Mouse (Mus musculus): ENCODE data around the gene Gorab. TPM values are rescaled to one million over a fixed set of nuclear protein-coding genes. Genes with fewer than 3 reads are reported as not detected.

Gene Gorab
- total and polyA plus RNA-seq, 3 experiments, result 2.9 to 5.9 (median 5.8) TPM

- Histone ChIP-seq H3K4me3 (replicated peaks in 1 of 3; ENCODE audit: low read depth in 2 of 3, low read length in 2 of 3, poor library complexity in 1 of 3) (no peak overlapping the region), H3K4me1 (ENCODE audit: control insufficient read depth in 1 of 2, insufficient read depth in 2 of 2) (no peaks in the 10 kb centered on the region), H3K27me3 (replicated peaks) (no peaks in the 10 kb centered on the region), H3K9me3 (replicated peaks; ENCODE audit: low read length) (no peaks in the 10 kb centered on the region), H3K4me2 (ENCODE audit: insufficient read depth, low read depth, poor library complexity, severe bottlenecking) (no peak overlapping the region), H3K9ac (ENCODE audit: insufficient read depth, low read depth) (no peak overlapping the region), H3K36me3 (replicated peaks in 1 of 2; ENCODE audit: control insufficient read depth in 1 of 2, insufficient read depth in 1 of 2, low read length in 1 of 2) (no peaks in the 10 kb centered on the region), H3K27ac (ENCODE audit: insufficient read depth, low read depth) (no peak overlapping the region), H3K79me2 (replicated peaks; ENCODE audit: control insufficient read depth, extremely low read depth, insufficient read depth, poor library complexity, severe bottlenecking) (no peaks in the 10 kb centered on the region)
- TF ChIP-seq CHD1 (IDR thresholded peaks at IDR 0.05; ENCODE audit: low read depth, low read length), result no peak
- no peak for TF ChIP-seq IRF4 (IDR thresholded peaks at IDR 0.05; ENCODE audit: low read depth, low read length)
- TF ChIP-seq RAD21 (IDR thresholded peaks at IDR 0.05; ENCODE audit: low read depth, low read length), result no peak
- no peak for TF ChIP-seq CHD2 (IDR thresholded peaks at IDR 0.05; ENCODE audit: low read length)
- no peak for TF ChIP-seq E2F4 (IDR thresholded peaks at IDR 0.05; ENCODE audit: insufficient replicate concordance, low read depth, low read length)
- no peak for TF ChIP-seq PAX5 (IDR thresholded peaks at IDR 0.05; ENCODE audit: low read length)
- no peak for TF ChIP-seq GABPA (IDR thresholded peaks at IDR 0.05; ENCODE audit: insufficient replicate concordance, low read depth, low read length)
- no peak for TF ChIP-seq SMC3 (IDR thresholded peaks at IDR 0.05; ENCODE audit: low read depth, low read length)
- no peak for TF ChIP-seq MEF2A (IDR thresholded peaks at IDR 0.05; ENCODE audit: borderline replicate concordance, low read depth, low read length)
- TF ChIP-seq MAX (IDR thresholded peaks at IDR 0.05; ENCODE audit: low read length), result no peak
- no peak for TF ChIP-seq NRF1 (IDR thresholded peaks at IDR 0.05; ENCODE audit: low read depth, low read length)
- TF ChIP-seq MYC (IDR thresholded peaks at IDR 0.05; ENCODE audit: low read depth, low read length), result no peak
- no peak for TF ChIP-seq JUND (conservative IDR thresholded peaks at IDR 0.05; ENCODE audit: low read depth, low read length)
- no peak for TF ChIP-seq TBP (conservative IDR thresholded peaks at IDR 0.05; ENCODE audit: low read depth, low read length)
- no peak for TF ChIP-seq SIN3A (IDR thresholded peaks at IDR 0.05; ENCODE audit: low read length)
- no peak for TF ChIP-seq CTCF (conservative IDR thresholded peaks at IDR 0.05 in 1 of 2, IDR thresholded peaks at IDR 0.05 in 1 of 2; ENCODE audit: low read depth in 2 of 2, low read length in 2 of 2)
- TF ChIP-seq POLR2AphosphoS2 (IDR thresholded peaks at IDR 0.05; ENCODE audit: low read depth, low read length), result no peak
- DNase-seq (ENCODE audit: extremely low read depth), result no peak
- in situ Hi-C loops (cut with MboI; ENCODE audit: low pct_ligation_motif_present, low pct_unique_long_range_greater_than_20kb, low sequenced_read_pairs) (no loop called here), dilution Hi-C loops (cut with MboI; ENCODE audit: extremely low pct_ligation_motif_present, extremely low pct_unique_long_range_greater_than_20kb, low sequenced_read_pairs) (no loop called here)
Measured at GRCm38 (mm10) chr1:163357733-163358132, 45.7 kb downstream of the Gorab start.

- dilution Hi-C loops (cut with MboI; ENCODE audit: extremely low pct_ligation_motif_present, extremely low pct_unique_long_range_greater_than_20kb, low sequenced_read_pairs), result no loop called here
Measured at GRCm38 (mm10) chr1:163356167-163356566, 47.3 kb downstream of the Gorab start.

More at GRCm38 (mm10) chr1:163356167-163356566, 47.3 kb downstream of the Gorab start:
- Histone ChIP-seq H3K9me3 (replicated peaks; ENCODE audit: low read length) (no peaks in the 10 kb centered on the region), H3K4me2 (ENCODE audit: insufficient read depth, low read depth, poor library complexity, severe bottlenecking) (no peak overlapping the region), H3K36me3 (replicated peaks in 1 of 2; ENCODE audit: control insufficient read depth in 1 of 2, insufficient read depth in 1 of 2, low read length in 1 of 2) (no peaks in the 10 kb centered on the region), H3K9ac (ENCODE audit: insufficient read depth, low read depth) (no peak overlapping the region), H3K4me3 (replicated peaks in 1 of 3; ENCODE audit: low read depth in 2 of 3, low read length in 2 of 3, poor library complexity in 1 of 3) (no peak overlapping the region), H3K79me2 (replicated peaks; ENCODE audit: control insufficient read depth, extremely low read depth, insufficient read depth, poor library complexity, severe bottlenecking) (no peaks in the 10 kb centered on the region), H3K27ac (ENCODE audit: insufficient read depth, low read depth) (no peak overlapping the region), H3K4me1 (ENCODE audit: control insufficient read depth in 1 of 2, insufficient read depth in 2 of 2) (no peaks in the 10 kb centered on the region), H3K27me3 (replicated peaks) (no peaks in the 10 kb centered on the region)
- in situ Hi-C loops (cut with MboI; ENCODE audit: low pct_ligation_motif_present, low pct_unique_long_range_greater_than_20kb, low sequenced_read_pairs), result no loop called here
- DNase-seq (ENCODE audit: extremely low read depth), result no peak
- TF ChIP-seq E2F4 (IDR thresholded peaks at IDR 0.05; ENCODE audit: insufficient replicate concordance, low read depth, low read length), result no peak
- no peak for TF ChIP-seq RAD21 (IDR thresholded peaks at IDR 0.05; ENCODE audit: low read depth, low read length)
- no peak for TF ChIP-seq ZNF384 (IDR thresholded peaks at IDR 0.05; ENCODE audit: low read depth, low read length)
- TF ChIP-seq USF2 (conservative IDR thresholded peaks at IDR 0.05; ENCODE audit: low read depth, low read length), result no peak
- no peak for TF ChIP-seq ELF1 (IDR thresholded peaks at IDR 0.05; ENCODE audit: low read depth, low read length)
- no peak for TF ChIP-seq ZC3H11A (IDR thresholded peaks at IDR 0.05; ENCODE audit: low read depth, low read length)
- TF ChIP-seq MAX (IDR thresholded peaks at IDR 0.05; ENCODE audit: low read length), result no peak
- TF ChIP-seq CTCF (conservative IDR thresholded peaks at IDR 0.05 in 1 of 2, IDR thresholded peaks at IDR 0.05 in 1 of 2; ENCODE audit: low read depth in 2 of 2, low read length in 2 of 2), result no peak
- TF ChIP-seq KAT2A (IDR thresholded peaks at IDR 0.05; ENCODE audit: insufficient replicate concordance, low read length), result no peak
- TF ChIP-seq ZKSCAN1 (IDR thresholded peaks at IDR 0.05; ENCODE audit: borderline replicate concordance, low read depth, low read length), result no peak
